Mouse (Mus musculus): Measurements from ENCODE around the gene Ric8b.
A peak's percentile ranks its signal among the peaks of the same experiment; 100 is the strongest.

- TF ChIP-seq CEBPB (IDR thresholded peaks at IDR 0.05; ENCODE audit: insufficient read depth, poor library complexity, severe bottlenecking), result no peak
- TF ChIP-seq POLR2A (IDR thresholded peaks at IDR 0.05; ENCODE audit: insufficient read length, low read depth), result peak; percentile 90
- TF ChIP-seq MYOG (IDR thresholded peaks at IDR 0.05; ENCODE audit: control insufficient read depth in 1 of 3, insufficient read depth in 1 of 3, insufficient read length in 2 of 3, low read depth in 2 of 3), result no peak
- TF ChIP-seq USF1 (IDR thresholded peaks at IDR 0.05; ENCODE audit: low read depth), result peak; percentile 47
- no peak for TF ChIP-seq TCF3 (IDR thresholded peaks at IDR 0.05; ENCODE audit: insufficient read length, low read depth)
- peak; percentile 77 for TF ChIP-seq POLR2AphosphoS2 (IDR thresholded peaks at IDR 0.05; ENCODE audit: insufficient read length, low read depth)
- TF ChIP-seq MAX (IDR thresholded peaks at IDR 0.05; ENCODE audit: low read depth), result no peak
- no peak for TF ChIP-seq E2F4 (IDR thresholded peaks at IDR 0.05; ENCODE audit: insufficient read depth)
- no peak for TF ChIP-seq MYOD1 (IDR thresholded peaks at IDR 0.05; ENCODE audit: control insufficient read depth in 1 of 3, insufficient read length in 2 of 3, low read depth in 2 of 3)
Observed at GRCm38 (mm10) chr10:84916810-84917730, at the start of gene Ric8b.
